Mouse (Mus musculus): ENCODE results near the gene Mmp24.

The Mmp24 gene

DNA sequence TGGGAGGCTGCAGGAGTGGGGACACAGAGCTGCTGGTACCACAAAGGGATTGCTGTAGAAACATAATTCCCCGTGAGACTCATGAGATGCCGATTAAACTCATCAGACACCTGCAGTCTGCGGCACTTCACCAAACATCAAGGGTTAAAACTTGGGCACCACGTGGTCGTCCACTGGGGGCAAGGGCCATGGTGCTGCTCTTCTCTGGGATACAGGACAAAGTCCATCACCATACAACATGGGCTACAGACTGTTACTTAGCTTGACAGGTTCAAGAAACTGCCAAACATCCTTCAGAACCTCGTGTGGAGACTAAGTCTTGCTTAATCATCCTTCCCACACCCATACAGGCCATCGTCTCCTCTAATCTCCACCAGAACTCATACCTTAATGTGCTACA lies 85.0 kb downstream of the Mmp24 start:
- DNase-seq (ENCODE audit: low spot score) = no peak

- no peak for DNase-seq (ENCODE audit: low spot score)
Observed at GRCm38 (mm10) chr2:155861581-155861980, 86.4 kb downstream of the Mmp24 start.

DNA sequence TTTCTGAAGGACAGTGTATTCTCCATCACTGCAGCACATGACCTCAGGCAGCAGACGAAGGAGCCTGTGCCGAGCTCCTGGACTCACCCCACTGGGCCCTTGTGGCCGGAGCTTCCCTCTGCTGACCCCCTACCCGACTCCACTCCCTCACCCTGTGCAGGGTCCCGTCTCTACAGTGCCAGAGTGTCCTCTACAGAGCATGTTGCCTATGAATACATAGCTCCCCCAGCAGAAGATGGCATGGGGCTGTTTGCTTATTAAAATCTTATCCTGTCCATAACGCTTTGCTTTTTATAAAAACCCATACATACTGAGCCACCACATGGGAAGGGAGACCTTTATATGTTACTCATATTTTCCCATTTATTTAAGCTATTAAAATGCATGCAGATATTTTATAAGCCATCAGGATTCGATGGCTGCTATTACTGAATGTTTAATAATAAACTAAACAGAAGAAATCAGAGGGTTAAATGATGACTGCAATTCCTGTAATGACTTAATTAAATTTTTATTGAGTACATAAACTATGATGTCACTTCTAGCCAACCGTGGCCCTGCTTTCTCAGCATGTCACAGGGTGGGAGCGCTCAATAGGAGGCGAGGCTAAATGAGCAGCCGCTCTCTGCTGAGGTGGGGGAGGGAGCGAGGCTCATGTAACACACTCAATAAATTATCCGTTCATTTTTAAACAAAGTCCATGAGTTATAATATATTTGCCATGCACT lies 87.6 kb downstream of the Mmp24 start:
- DNase-seq (ENCODE audit: low spot score) = peak; percentile 35

DNA sequence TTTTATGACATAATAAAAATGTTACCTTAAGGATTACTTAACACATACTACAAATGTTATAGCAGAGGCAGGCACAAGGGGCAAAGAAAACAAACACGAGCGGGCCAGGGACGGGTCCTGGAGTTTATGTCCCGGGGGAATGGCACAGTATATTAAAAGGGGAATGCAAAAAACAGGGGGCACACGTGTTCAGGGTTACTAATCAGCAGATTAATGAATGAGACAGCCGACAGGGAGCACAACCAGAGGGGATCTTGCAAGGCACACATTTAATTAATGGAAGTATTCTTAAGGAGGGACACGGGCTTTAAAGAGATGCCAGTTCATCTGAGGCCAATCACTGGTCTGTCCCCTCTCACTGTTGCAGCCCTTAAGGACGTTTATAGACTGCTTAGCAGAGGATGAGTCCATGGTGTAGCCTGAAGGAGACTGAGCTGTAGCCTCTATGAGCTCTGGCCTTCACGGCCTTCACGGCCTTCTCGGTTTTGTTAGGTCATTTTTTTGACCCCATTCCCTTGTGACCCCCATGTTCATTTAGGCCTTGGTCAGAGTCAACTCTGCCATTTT lies 88.2 kb downstream of the Mmp24 start:
- peak; percentile 22 for DNase-seq (ENCODE audit: low spot score)
